Mouse (Mus musculus) intestine, postnatal 0 days (tissue): Measurements from ENCODE around the gene Ncoa1. TPM values are rescaled to one million over a fixed set of nuclear protein-coding genes. Genes with fewer than 3 reads are reported as not detected.

ENCODE experiments used
- ATAC-seq: fragments of 200-750 bp; cut with Nextera tagmentation; 2 replicates; pipeline ENCODE4 v1.8.0; 2017; ENCODE audit warnings: mild to moderate bottlenecking, moderate TSS enrichment, moderate library complexity
- H3K27ac ChIP-seq: fragments of 300-500 bp; sonication (generic); 2 replicates; pipeline ENCODE4 v1.5.1; 2014; ENCODE audit warnings: mild to moderate bottlenecking, low read depth, low read length, moderate library complexity
- H3K27me3 ChIP-seq: fragments of 300-500 bp; sonication (generic); replicated peaks from 2 replicates; pipeline ENCODE4 v1.6.1; 2014; ENCODE audit warnings: low read length, mixed read lengths; ENCODE audit not compliant: control insufficient read depth, insufficient read depth
- H3K36me3 ChIP-seq: fragments of 300-500 bp; sonication (generic); 2 replicates; pipeline ENCODE4 v1.6.1; 2014; ENCODE audit warnings: mild to moderate bottlenecking, moderate library complexity; ENCODE audit not compliant: control insufficient read depth, insufficient read depth
- H3K4me1 ChIP-seq: fragments of 300-500 bp; sonication (generic); replicated peaks from 2 replicates; pipeline ENCODE4 v1.6.1; 2014; ENCODE audit warnings: antibody characterized with exemption, low read length, mixed read lengths; ENCODE audit not compliant: control insufficient read depth, insufficient read depth
- H3K4me2 ChIP-seq: fragments of 300-500 bp; sonication (generic); replicated peaks from 2 replicates; pipeline ENCODE4 v1.6.1; 2014; ENCODE audit warnings: low read depth, mild to moderate bottlenecking, moderate library complexity
- H3K4me3 ChIP-seq: fragments of 300-500 bp; sonication (generic); 2 replicates; pipeline ENCODE4 v1.5.1; 2014; ENCODE audit warnings: low read depth, low read length
- H3K9ac ChIP-seq: fragments of 300-500 bp; sonication (generic); 2 replicates; pipeline ENCODE4 v1.6.1; 2014; ENCODE audit warnings: mild to moderate bottlenecking, low read depth, low read length
- H3K9me3 ChIP-seq: fragments of 300-500 bp; sonication (generic); 2 replicates; pipeline ENCODE4 v1.6.1; 2016; ENCODE audit warnings: mixed run types; ENCODE audit not compliant: control insufficient read depth
- CTCF ChIP-seq: sonication (generic); IDR thresholded peaks from 2 replicates; pipeline ENCODE4 v1.5.1; 2016; ENCODE audit warnings: low read depth, mild to moderate bottlenecking, control low read depth, antibody characterized with exemption, moderate library complexity
- WGBS: fragments of 180-500 bp; shearing (Covaris S2); extraction: QIAGEN DNeasy Blood & Tissue Kit; methylation state at CpG from one replicate; pipeline ENCODE4 v1.1.7; 2014; 5-methylcytosine and 5-hydroxymethylcytosine counted together
- polyA plus RNA-seq: library from polyadenylated mRNA; unstranded; fragments of >200 nt; fragmentation: Nextera tagmentation; extraction: Ambion mirVana; gene quantifications from 2 replicates; pipeline ENCODE4 v1.2.1, GENCODE M21; 2015

Ncoa1 gene
- polyA plus RNA-seq, 1 experiment from 2014 or later = 6.6 TPM

GRCm38 (mm10) chr12:4500516-4500915, 23.5 kb upstream of the Ncoa1 start:
- H3K4me2 ChIP-seq = no peak overlapping the region
- H3K9me3 ChIP-seq = no peaks in the 10 kb centered on the region
- no peak overlapping the region for H3K4me3 ChIP-seq
- H3K36me3 ChIP-seq = no peaks in the 10 kb centered on the region
- TF ChIP-seq CTCF = no peak
- ATAC-seq = no peak
- no peak overlapping the region for H3K9ac ChIP-seq
- no peaks in the 10 kb centered on the region for H3K27me3 ChIP-seq
- H3K27ac ChIP-seq = no peak overlapping the region
- WGBS = 94% methylated on average over 4 of the region's 4 CpGs
- H3K4me1 ChIP-seq = no peaks in the 10 kb centered on the region

GRCm38 (mm10) chr12:4499651-4500175, 22.7 kb upstream of the Ncoa1 start:
- Histone ChIP-seq H3K27ac (no peak overlapping the region), H3K4me3 (no peak overlapping the region), H3K4me2 (no peak overlapping the region), H3K9me3 (no peaks in the 10 kb centered on the region), H3K4me1 (no peaks in the 10 kb centered on the region), H3K36me3 (no peaks in the 10 kb centered on the region), H3K9ac (no peak overlapping the region), H3K27me3 (no peaks in the 10 kb centered on the region)
- ATAC-seq = no peak
- WGBS = 73% methylated on average over 3 of the region's 3 CpGs
- TF ChIP-seq CTCF = no peak

- no peak for ATAC-seq
- H3K9me3 ChIP-seq = no peaks in the 10 kb centered on the region
- H3K9ac ChIP-seq = no peak overlapping the region
- H3K36me3 ChIP-seq = no peaks in the 10 kb centered on the region
- 71% methylated on average over 6 of the region's 6 CpGs for WGBS
- H3K4me3 ChIP-seq = no peak overlapping the region
- H3K4me2 ChIP-seq = no peak overlapping the region
- no peaks in the 10 kb centered on the region for H3K4me1 ChIP-seq
- H3K27ac ChIP-seq = no peak overlapping the region
- H3K27me3 ChIP-seq = no peaks in the 10 kb centered on the region
- TF ChIP-seq CTCF = no peak
Observed at GRCm38 (mm10) chr12:4488411-4488810, 11.4 kb upstream of the Ncoa1 start.

GRCm38 (mm10) chr12:4483386-4483785, 6.4 kb upstream of the Ncoa1 start:
- WGBS = 82% methylated on average over 4 of the region's 4 CpGs
- Histone ChIP-seq H3K4me3 (no peak overlapping the region), H3K9ac (no peak overlapping the region), H3K27ac (no peak overlapping the region), H3K4me1 (no peaks in the 10 kb centered on the region), H3K27me3 (no peaks in the 10 kb centered on the region), H3K36me3 (no peaks in the 10 kb centered on the region), H3K9me3 (no peaks in the 10 kb centered on the region), H3K4me2 (no peak overlapping the region)
- no peak for TF ChIP-seq CTCF
- ATAC-seq = no peak

- Histone ChIP-seq H3K27me3 (no peaks in the 10 kb centered on the region), H3K4me3 (no peak overlapping the region), H3K9ac (no peak overlapping the region), H3K27ac (no peak overlapping the region), H3K4me1 (no peaks in the 10 kb centered on the region), H3K9me3 (no peaks in the 10 kb centered on the region), H3K36me3 (no peaks in the 10 kb centered on the region), H3K4me2 (no peak overlapping the region)
- no peak for TF ChIP-seq CTCF
- WGBS = 76% methylated on average over 5 of the region's 5 CpGs
- no peak for ATAC-seq
Observed at GRCm38 (mm10) chr12:4481687-4482086, 4.7 kb upstream of the Ncoa1 start.

- ATAC-seq = no peak
- H3K27ac ChIP-seq = no peak overlapping the region
- H3K4me2 ChIP-seq = no peak overlapping the region
- H3K9me3 ChIP-seq = no peaks in the 10 kb centered on the region
- H3K9ac ChIP-seq = no peak overlapping the region
- H3K27me3 ChIP-seq = no peaks in the 10 kb centered on the region
- TF ChIP-seq CTCF = no peak
- H3K36me3 ChIP-seq = no peaks in the 10 kb centered on the region
- H3K4me1 ChIP-seq = peaks cover 6% of the 10 kb centered on the region; the same call in 1 of the 2 replicates
- WGBS = 89% methylated on average over 4 of the region's 4 CpGs
- H3K4me3 ChIP-seq = no peak overlapping the region
Observed at GRCm38 (mm10) chr12:4480250-4480649, 3.3 kb upstream of the Ncoa1 start.
